Mouse (Mus musculus) limb, embryonic 11.5 days (tissue): ENCODE measurements around the gene Zfp941. TPM values are rescaled to one million over a fixed set of nuclear protein-coding genes. Genes with fewer than 3 reads are reported as not detected.
A peak's percentile ranks its signal among the peaks of the same experiment; 100 is the strongest.

Source experiments
- ATAC-seq: fragments of 200-750 bp; cut with Nextera tagmentation; 2 replicates; pipeline ENCODE4 v1.8.0; 2017; ENCODE audit warnings: low read depth; ENCODE audit not compliant: insufficient number of reproducible peaks, low FRiP score, low TSS enrichment
- DNase-seq: peaks from one replicate; pipeline ENCODE4 v3.0.0-alpha.2; 2015; ENCODE audit warnings: low spot score
- H3K27ac ChIP-seq: fragments of 300-500 bp; sonication (generic); replicated peaks from 2 replicates; pipeline ENCODE4 v1.5.1; 2014; ENCODE audit warnings: low read depth, mild to moderate bottlenecking, low read length
- H3K27me3 ChIP-seq: fragments of 300-500 bp; sonication (generic); 2 replicates; pipeline ENCODE4 v1.6.1; 2014; ENCODE audit warnings: mild to moderate bottlenecking, low read length, mixed read lengths; ENCODE audit not compliant: control insufficient read depth, insufficient read depth
- H3K36me3 ChIP-seq: fragments of 300-500 bp; sonication (generic); 2 replicates; pipeline ENCODE4 v1.6.1; 2014; ENCODE audit warnings: mild to moderate bottlenecking, low read length, moderate library complexity, mixed read lengths; ENCODE audit not compliant: control insufficient read depth, insufficient read depth
- H3K4me1 ChIP-seq: fragments of 300-500 bp; sonication (generic); 2 replicates; pipeline ENCODE4 v1.6.1; 2014; ENCODE audit warnings: low read length, mixed read lengths; ENCODE audit not compliant: control insufficient read depth, insufficient read depth
- H3K4me2 ChIP-seq: fragments of 300-500 bp; sonication (generic); 2 replicates; pipeline ENCODE4 v1.6.1; 2014; ENCODE audit warnings: low read depth, mild to moderate bottlenecking, moderate library complexity; ENCODE audit not compliant: severe bottlenecking
- H3K4me3 ChIP-seq: fragments of 300-500 bp; sonication (generic); 2 replicates; pipeline ENCODE4 v1.5.1; 2014; ENCODE audit warnings: low read depth, low read length
- H3K9ac ChIP-seq: fragments of 300-500 bp; sonication (generic); 2 replicates; pipeline ENCODE4 v1.6.1; 2014; ENCODE audit warnings: mild to moderate bottlenecking, low read length
- H3K9me3 ChIP-seq: fragments of 300-500 bp; sonication (generic); 2 replicates; pipeline ENCODE4 v1.6.1; 2016; ENCODE audit warnings: low read length; ENCODE audit not compliant: control insufficient read depth
- WGBS: fragments of 180-500 bp; shearing (Covaris S2); extraction: QIAGEN DNeasy Blood & Tissue Kit; methylation state at CpG from one replicate; pipeline ENCODE4 v1.1.7; 2014; 5-methylcytosine and 5-hydroxymethylcytosine counted together
- polyA plus RNA-seq: library from polyadenylated mRNA; unstranded; fragments of >200 nt; fragmentation: Nextera tagmentation; extraction: Ambion mirVana; gene quantifications from 2 replicates; pipeline ENCODE4 v1.2.1, GENCODE M21; 2014

Gene Zfp941
- polyA plus RNA-seq, 1 experiment from 2014 or later = 2.0 TPM

DNA sequence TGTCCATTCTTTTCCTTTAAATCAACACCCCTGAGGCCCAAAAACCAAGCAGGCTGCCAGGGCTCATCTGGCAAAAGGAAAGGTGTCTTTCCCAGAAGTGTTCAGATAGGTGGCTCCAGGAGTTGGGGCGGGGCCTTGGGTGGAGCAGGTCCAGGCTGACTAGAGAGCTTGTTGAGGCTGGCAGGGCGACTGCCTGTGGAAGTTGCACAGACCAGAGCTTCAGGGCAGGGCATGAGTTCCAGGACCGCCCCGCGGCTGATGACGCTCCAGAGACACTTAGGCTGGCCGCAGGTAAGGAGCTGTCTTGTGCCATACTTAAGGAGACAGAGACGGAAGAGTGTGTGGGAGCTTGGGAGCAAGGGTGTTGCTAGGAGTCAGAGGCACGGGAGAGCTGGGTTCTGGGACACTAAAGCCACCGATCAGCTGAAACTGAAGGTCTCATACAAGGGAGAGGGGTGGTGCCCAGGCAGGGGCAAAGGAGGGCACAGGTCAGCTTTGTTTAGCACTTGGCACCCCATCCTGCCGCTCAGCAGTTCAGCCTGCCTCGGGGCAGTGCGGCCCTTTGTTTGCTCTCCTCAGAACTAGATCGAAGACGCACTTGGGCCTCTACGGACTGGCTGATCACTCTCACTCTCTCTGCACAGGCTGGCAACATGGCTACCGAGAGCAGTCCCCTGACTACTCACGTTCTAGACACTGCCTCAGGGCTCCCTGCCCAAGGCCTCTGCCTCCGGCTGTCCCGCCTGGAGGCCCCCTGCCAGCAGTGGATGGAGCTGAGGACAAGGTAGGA, 13.2 kb upstream of the Zfp941 start, which contains the start of gene Urah:
TSS of gene Urah (plus strand) at position 51 of the 790 bp plus-strand sequence.
- Histone ChIP-seq H3K27ac (no peak within 1 kb of the TSS), H3K4me2 (no peak within 1 kb of the TSS; the same call in 1 of the 2 replicates), H3K36me3 (no peaks in the 10 kb centered on the region), H3K4me3 (no peak within 1 kb of the TSS), H3K9ac (no peak within 1 kb of the TSS), H3K4me1 (no peaks in the 10 kb centered on the region), H3K27me3 (no peaks in the 10 kb centered on the region), H3K9me3 (no peaks in the 10 kb centered on the region)
- no peak for DNase-seq
- no peak for ATAC-seq
- 47% methylated on average over 20 of the region's 20 CpGs for WGBS

DNA sequence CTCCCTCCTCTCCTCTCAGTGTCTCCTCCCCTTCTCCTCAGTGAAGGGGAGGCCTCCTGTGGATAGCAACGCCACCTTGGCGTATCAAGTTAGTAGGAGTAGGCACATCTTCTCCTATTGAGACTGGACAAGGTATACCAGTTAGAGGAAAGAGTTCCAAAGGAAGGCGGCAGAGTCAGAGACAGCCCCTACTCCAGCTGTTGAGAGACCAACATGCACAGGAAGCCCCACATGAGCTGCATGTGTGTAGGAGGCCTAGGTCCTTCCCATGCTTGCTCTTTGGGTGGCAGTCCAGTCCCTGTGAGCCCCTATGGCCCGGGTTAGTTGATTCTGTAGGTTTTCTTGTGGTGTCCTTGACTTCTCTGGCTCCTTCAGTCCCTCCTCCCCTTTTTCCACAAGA, 11.4 kb upstream of the Zfp941 start:
- Histone ChIP-seq H3K27me3 (no peaks in the 10 kb centered on the region), H3K4me2 (no peak overlapping the region), H3K36me3 (no peaks in the 10 kb centered on the region), H3K27ac (no peak overlapping the region), H3K9me3 (no peaks in the 10 kb centered on the region), H3K4me3 (no peak overlapping the region), H3K4me1 (no peaks in the 10 kb centered on the region), H3K9ac (no peak overlapping the region)
- DNase-seq = no peak
- no peak for ATAC-seq
- WGBS = 79% methylated on average over 4 of the region's 4 CpGs

DNA sequence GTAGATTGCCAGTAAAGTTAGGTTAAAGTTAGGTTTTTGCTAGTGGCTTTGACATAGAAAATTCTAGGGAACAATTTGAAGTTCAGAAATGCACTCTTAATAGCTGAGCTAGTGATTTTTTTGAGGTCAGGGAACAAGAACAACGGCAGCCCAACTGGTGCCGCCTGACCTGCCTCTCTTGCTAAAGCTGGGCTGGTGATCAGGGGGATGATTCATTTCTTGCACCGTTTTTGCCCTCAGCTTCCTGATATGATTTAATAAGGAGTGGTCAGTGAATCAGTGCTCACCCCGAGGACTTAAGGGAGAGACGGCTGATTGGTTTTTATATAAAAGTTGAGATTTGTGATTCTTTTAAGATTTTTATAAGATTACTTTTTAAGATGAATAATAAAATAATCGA, 9.5 kb upstream of the Zfp941 start:
- Histone ChIP-seq H3K27me3 (no peaks in the 10 kb centered on the region), H3K4me1 (no peaks in the 10 kb centered on the region), H3K27ac (no peak overlapping the region), H3K4me3 (no peak overlapping the region), H3K9me3 (no peaks in the 10 kb centered on the region), H3K9ac (no peak overlapping the region), H3K4me2 (no peak overlapping the region), H3K36me3 (no peaks in the 10 kb centered on the region)
- ATAC-seq = no peak
- WGBS = 82% methylated on average over 6 of the region's 6 CpGs
- no peak for DNase-seq

DNA sequence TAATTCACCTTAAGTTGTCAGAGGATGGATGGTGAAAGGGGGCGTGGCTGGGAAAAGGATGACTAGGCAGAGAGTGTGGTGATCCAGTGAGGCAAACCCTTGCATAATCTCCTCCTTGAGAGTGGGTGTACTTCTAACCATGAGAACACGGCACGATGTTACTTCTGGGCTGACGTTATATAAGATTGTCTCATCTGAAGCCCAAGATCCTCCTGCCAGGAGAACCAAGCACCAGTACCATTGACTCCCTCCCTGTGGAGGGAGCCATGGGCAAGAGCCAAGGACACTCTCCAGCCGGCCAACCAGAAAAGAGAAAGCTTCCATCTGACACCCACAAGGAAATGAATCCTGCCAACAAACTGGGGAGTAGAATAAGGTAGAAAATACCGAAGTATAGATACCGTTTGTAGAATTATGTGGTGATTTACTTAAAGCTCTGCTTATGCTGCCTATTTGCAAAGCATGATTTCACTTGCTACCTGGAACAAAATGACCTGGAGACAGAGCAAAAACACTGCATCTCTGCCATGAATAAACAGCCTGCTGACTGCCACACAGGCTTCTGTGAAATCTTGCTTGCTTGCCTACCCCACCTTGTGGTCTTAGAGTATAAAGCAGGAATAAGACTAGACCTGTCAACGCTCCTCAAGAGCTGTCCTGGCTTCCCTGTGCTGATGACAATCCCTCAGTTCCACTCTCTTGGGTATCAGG, 6.3 kb upstream of the Zfp941 start:
- Histone ChIP-seq H3K4me3 (no peak overlapping the region), H3K9me3 (no peaks in the 10 kb centered on the region), H3K9ac (no peak overlapping the region), H3K27me3 (no peaks in the 10 kb centered on the region), H3K4me2 (no peak overlapping the region), H3K36me3 (no peaks in the 10 kb centered on the region), H3K27ac (no peak overlapping the region), H3K4me1 (no peaks in the 10 kb centered on the region)
- 42% methylated on average over 8 of the region's 8 CpGs for WGBS
- DNase-seq (no peak), ATAC-seq (no peak)

DNA sequence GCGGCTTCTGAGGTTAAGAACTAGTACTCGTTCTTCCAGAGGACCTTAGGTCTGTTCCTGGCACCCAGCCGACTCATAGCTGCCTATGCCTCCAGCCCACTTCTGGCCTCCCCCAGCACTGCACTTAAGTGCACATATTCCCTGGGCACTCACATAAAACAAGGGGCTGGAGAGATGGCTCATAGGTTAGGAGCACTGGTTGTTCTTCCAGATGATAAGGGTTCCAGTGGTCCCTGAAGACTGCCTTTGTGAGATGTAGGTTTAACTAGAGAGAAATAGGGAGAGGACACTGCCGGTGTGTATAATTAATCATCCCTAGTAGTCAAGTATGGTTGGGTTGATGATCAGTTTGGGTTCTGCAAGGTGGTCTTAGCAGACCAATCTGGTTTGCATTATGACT, 753 bp upstream of the Zfp941 start:
- Histone ChIP-seq H3K4me1 (no peaks in the 10 kb centered on the region), H3K36me3 (no peaks in the 10 kb centered on the region), H3K9me3 (no peaks in the 10 kb centered on the region), H3K27me3 (no peaks in the 10 kb centered on the region), H3K9ac (no peak overlapping the region), H3K4me3 (no peak overlapping the region), H3K27ac (no peak overlapping the region), H3K4me2 (no peak overlapping the region)
- ATAC-seq (no peak), DNase-seq (no peak)
- 96% methylated on average over 4 of the region's 4 CpGs for WGBS

GRCm38 (mm10) chr7:140821305-140821652, 699 bp downstream of the Zfp941 start:
- Histone ChIP-seq H3K27ac (no peak overlapping the region), H3K27me3 (no peaks in the 10 kb centered on the region), H3K9me3 (no peaks in the 10 kb centered on the region), H3K4me2 (peak overlapping the region; percentile 84), H3K9ac (peak overlapping the region; percentile 58), H3K4me1 (no peaks in the 10 kb centered on the region), H3K36me3 (no peaks in the 10 kb centered on the region), H3K4me3 (peak overlapping the region; percentile 49)
- ATAC-seq = no peak
- DNase-seq = no peak
- WGBS = 56% methylated on average over 5 of the region's 5 CpGs

DNA sequence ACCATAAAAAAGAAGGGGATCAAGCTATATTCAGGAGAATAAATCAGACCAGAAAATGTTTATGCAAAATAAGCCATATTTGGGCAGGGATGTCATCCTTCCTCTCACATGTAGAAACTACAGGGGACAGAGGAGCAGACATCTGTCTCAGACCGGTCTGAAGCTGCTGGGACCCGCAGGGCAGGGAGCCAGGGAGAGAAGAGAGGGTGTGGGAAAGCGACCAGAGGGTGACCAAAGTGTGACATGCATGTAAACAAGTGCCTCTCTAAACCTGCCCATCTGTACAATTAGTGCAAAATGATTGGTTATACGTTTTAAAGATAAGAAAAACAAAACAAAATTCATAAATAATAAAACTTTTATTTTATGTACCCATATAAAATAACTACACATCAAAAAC, 1.8 kb downstream of the Zfp941 start:
- Histone ChIP-seq H3K4me1 (no peaks in the 10 kb centered on the region), H3K9ac (no peak overlapping the region), H3K27ac (no peak overlapping the region), H3K4me3 (no peak overlapping the region), H3K9me3 (no peaks in the 10 kb centered on the region), H3K4me2 (no peak overlapping the region), H3K27me3 (no peaks in the 10 kb centered on the region), H3K36me3 (no peaks in the 10 kb centered on the region)
- ATAC-seq = no peak
- WGBS = 81% methylated on average over 4 of the region's 4 CpGs
- no peak for DNase-seq

DNA sequence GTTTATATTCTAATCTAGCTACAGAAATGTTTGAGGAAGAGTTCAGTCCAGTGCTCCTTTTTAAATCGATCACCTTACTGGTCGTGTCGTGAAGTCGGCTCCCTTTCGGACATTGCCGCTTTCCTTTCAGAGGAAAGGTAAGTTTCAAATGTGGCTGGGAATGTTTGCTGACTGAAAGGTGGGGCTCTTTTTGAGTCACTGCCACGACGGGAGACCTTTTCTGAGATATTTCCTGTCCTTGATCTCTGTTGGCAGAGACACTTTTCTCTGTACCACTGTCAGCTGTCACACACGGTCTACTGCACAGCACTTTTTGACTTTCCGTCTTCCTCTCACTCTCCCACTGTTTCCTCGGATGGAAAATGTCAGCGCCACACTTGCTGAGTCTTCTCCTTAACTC, 9.1 kb downstream of the Zfp941 start:
- no peaks in the 10 kb centered on the region for H3K4me1 ChIP-seq
- no peak overlapping the region for H3K9ac ChIP-seq
- H3K4me2 ChIP-seq = no peak overlapping the region
- DNase-seq = peak; percentile 6
- WGBS = 93% methylated on average over 12 of the region's 12 CpGs
- no peaks in the 10 kb centered on the region for H3K9me3 ChIP-seq
- no peak overlapping the region for H3K4me3 ChIP-seq
- no peaks in the 10 kb centered on the region for H3K36me3 ChIP-seq
- no peak overlapping the region for H3K27ac ChIP-seq
- no peaks in the 10 kb centered on the region for H3K27me3 ChIP-seq
- ATAC-seq = no peak
